Mouse (Mus musculus): ENCODE measurements around the gene Polr2b. TPM values are rescaled to one million over a fixed set of nuclear protein-coding genes. Genes with fewer than 3 reads are reported as not detected.

The Polr2b gene
- polyA plus RNA-seq, 1 experiment from 2014 or later: 70.0 TPM

DNA sequence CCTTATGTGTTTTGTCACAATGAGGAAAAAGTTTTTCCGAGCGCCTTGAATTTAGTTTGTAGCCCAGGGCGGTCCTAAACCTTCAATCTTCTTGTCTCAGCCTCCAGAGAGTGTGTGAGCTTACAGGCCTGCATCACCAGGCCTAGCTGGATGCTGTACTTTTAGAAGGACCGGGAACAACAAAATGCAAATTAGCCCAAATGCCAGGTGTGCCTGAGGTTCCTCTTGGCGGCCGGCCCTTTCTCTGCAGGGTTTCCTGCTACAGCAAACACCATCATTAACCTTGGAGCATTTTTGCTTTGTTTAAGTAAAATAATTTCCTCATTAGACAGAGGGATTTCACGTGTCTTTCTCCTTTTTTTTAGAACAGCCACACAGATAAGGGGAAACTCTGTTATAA, 58.2 kb downstream of the Polr2b start:
- no peak for ATAC-seq (ENCODE audit: low FRiP score)
- Histone ChIP-seq H3K4me3 (no peak overlapping the region), H3K9me3 (no peaks in the 10 kb centered on the region), H3K4me1 (replicated peaks) (0 out of 2 replicates have a peak, but pooled peaks cover 3% of the 10 kb centered on the region), H3K4me2 (no peak overlapping the region), H3K36me3 (no peaks in the 10 kb centered on the region), H3K9ac (no peak overlapping the region), H3K27me3 (0 out of 2 replicates have a peak, but pooled peaks cover 6% of the 10 kb centered on the region), H3K27ac (no peak overlapping the region)
- WGBS: 44% methylated on average over 7 of the region's 7 CpGs

DNA sequence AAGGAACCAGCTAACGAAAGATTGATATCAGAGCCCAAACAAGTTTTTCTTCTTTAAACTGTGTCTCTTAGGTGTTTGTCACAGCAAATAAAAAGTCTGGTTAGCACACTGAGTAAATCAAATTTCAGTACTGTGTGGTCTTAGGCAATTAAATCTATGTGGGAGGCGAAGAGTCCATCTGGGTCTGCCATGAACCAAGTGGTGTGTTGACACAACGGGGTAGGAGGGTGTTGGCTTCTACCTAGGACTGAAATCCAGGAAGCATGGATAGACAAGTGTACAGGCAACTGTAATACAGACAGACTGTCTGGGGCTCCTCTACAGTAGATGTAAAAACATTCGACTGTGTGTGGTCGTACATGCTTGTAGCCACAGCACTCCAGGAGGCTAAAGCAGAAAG, 59.4 kb downstream of the Polr2b start:
- Histone ChIP-seq H3K9ac (no peak overlapping the region), H3K9me3 (no peaks in the 10 kb centered on the region), H3K27me3 (0 out of 2 replicates have a peak, but pooled peaks cover 6% of the 10 kb centered on the region), H3K27ac (no peak overlapping the region), H3K4me1 (replicated peaks) (0 out of 2 replicates have a peak, but pooled peaks cover 3% of the 10 kb centered on the region), H3K4me2 (no peak overlapping the region), H3K4me3 (no peak overlapping the region), H3K36me3 (no peaks in the 10 kb centered on the region)
- no peak for ATAC-seq (ENCODE audit: low FRiP score)
- WGBS: 88% methylated on average over 5 of the region's 5 CpGs

DNA sequence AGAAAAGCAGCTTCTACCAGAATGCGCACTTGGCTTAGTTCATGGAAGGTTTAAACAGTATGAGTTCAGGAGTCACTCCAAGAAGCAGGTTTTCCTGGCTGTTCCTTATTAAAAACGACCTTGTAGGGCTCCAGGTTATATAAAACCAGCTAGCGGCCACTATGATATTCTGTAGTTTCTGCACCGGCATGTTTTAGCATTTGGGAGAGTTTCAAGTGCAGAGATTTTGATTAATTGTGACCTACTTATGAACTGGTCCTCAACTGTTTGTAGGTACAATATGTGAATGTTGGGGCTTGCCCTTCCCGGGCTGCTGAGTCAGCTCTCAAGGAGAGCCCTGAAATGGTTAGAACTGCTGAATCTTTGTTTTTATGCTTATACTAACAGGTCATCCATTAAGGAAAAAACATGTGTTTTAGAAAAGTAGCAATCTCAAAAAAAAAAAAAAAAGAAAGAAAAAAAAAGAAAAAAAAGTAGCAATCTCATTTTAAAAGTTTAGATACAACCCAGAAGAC, 60.5 kb downstream of the Polr2b start:
- no peak for ATAC-seq (ENCODE audit: low FRiP score)
- Histone ChIP-seq H3K27ac (no peak overlapping the region), H3K4me3 (no peak overlapping the region), H3K4me1 (replicated peaks) (0 out of 2 replicates have a peak, but pooled peaks cover 3% of the 10 kb centered on the region), H3K9ac (no peak overlapping the region), H3K27me3 (0 out of 2 replicates have a peak, but pooled peaks cover 6% of the 10 kb centered on the region), H3K4me2 (no peak overlapping the region), H3K9me3 (no peaks in the 10 kb centered on the region), H3K36me3 (no peaks in the 10 kb centered on the region)
- 89% methylated on average over 5 of the region's 5 CpGs for WGBS

DNA sequence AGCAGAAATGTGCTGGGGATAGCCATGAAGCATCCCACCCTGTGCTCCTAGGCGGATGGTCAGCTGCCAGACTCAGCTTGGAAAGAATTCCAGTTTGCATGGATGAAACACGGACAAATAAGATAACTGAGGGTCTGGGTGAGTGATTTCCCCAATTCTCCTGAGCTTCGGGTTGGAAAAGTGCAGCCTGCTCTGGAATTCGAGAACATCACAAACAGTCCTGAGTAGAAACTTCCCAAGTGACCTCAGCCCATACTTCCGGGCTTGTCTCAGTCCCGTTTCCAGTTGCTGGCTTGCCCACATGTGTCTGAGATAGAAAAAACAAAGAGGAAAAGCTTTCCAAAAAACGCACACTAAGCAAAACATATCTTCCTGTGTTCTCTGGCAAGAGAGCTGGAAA, 62.3 kb downstream of the Polr2b start:
- Histone ChIP-seq H3K4me3 (no peak overlapping the region), H3K9ac (no peak overlapping the region), H3K4me1 (replicated peaks) (0 out of 2 replicates have a peak, but pooled peaks cover 3% of the 10 kb centered on the region), H3K4me2 (no peak overlapping the region), H3K9me3 (no peaks in the 10 kb centered on the region), H3K27me3 (0 out of 2 replicates have a peak, but pooled peaks cover under 1% of the 10 kb centered on the region), H3K27ac (no peak overlapping the region), H3K36me3 (no peaks in the 10 kb centered on the region)
- WGBS: 80% methylated on average over 7 of the region's 7 CpGs
- no peak for ATAC-seq (ENCODE audit: low FRiP score)

DNA sequence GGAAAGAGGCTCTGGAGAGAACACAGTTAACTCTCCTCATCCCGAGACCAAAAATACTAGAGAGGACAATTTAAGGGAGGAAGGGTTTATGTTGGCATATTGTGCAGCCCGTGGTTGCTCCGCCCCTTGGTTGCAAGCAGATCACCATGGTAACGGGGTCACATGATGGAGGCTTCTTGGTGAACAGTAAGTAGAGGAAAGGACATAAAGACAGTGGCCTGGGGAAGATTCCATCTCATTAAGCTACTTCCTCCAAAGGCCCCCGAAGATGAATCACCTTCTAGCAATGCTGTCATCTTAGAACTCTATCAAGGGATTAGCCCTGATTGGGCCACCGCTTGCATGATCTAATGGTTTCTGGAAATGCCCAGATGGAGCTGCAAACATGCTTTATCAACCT, 62.8 kb downstream of the Polr2b start:
- no peak overlapping the region for H3K4me3 ChIP-seq

DNA sequence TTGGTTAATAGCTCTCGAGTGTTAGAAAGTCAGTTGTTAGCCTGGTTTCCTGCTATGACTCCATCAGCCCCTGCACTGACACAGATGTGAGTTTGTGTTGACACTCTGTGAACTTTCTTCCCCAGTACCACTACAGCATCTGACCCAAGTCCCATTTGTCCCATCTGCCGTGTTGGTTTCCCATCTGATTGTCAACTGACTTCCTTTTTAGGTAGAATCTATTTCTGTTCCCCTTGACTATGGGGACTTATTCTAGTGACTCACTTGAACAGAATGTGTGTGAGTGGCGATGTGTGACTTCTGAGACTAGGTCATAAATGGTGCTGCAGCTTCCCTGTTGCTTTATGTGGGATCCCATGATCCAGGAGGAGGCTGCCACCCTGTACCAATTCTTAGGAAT, 65.0 kb downstream of the Polr2b start:
- H3K27ac ChIP-seq: no peak overlapping the region
- ATAC-seq (ENCODE audit: low FRiP score): no peak
- no peaks in the 10 kb centered on the region for H3K4me1 ChIP-seq (replicated peaks)
- no peak overlapping the region for H3K9ac ChIP-seq
- H3K36me3 ChIP-seq: no peaks in the 10 kb centered on the region
- H3K4me3 ChIP-seq: no peak overlapping the region
- H3K27me3 ChIP-seq: no peaks in the 10 kb centered on the region
- H3K4me2 ChIP-seq: no peak overlapping the region
- no peaks in the 10 kb centered on the region for H3K9me3 ChIP-seq
- 79% methylated on average over 3 of the region's 3 CpGs for WGBS

More for the DNA sequence above, 62.8 kb downstream of the Polr2b start:
- H3K4me2 ChIP-seq: no peak overlapping the region
- no peaks in the 10 kb centered on the region for H3K9me3 ChIP-seq
- no peaks in the 10 kb centered on the region for H3K27me3 ChIP-seq
- WGBS: 66% methylated on average over 6 of the region's 6 CpGs
- ATAC-seq (ENCODE audit: low FRiP score): no peak
- no peaks in the 10 kb centered on the region for H3K36me3 ChIP-seq
- 0 out of 2 replicates have a peak, but pooled peaks cover 3% of the 10 kb centered on the region for H3K4me1 ChIP-seq (replicated peaks)
- H3K9ac ChIP-seq: no peak overlapping the region
- no peak overlapping the region for H3K27ac ChIP-seq

DNA sequence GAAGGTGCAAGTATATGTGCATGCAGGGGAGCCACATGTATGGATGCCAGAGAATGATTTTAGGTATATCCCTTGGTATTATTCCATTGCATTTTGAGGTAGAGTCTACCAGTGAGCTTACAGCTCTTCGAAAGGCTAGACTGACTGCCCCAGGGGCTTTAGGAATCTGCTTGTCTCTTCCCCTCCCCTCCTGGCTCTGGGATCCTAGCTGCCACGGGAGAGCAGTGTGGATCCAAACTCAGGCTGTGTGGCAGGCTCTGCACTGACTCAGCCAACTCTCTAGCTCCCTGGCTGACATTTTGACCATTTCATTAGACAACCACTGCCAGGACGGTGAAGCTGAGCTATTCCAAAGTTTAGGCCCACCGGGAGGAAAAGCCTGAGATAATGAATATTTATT, 65.6 kb downstream of the Polr2b start:
- H3K4me1 ChIP-seq (replicated peaks): no peaks in the 10 kb centered on the region
- no peak overlapping the region for H3K27ac ChIP-seq
- no peaks in the 10 kb centered on the region for H3K36me3 ChIP-seq
- 81% methylated on average over 4 of the region's 4 CpGs for WGBS
- H3K9ac ChIP-seq: no peak overlapping the region
- ATAC-seq (ENCODE audit: low FRiP score): no peak
- no peaks in the 10 kb centered on the region for H3K27me3 ChIP-seq
- no peaks in the 10 kb centered on the region for H3K9me3 ChIP-seq
- H3K4me2 ChIP-seq: no peak overlapping the region
- H3K4me3 ChIP-seq: no peak overlapping the region

DNA sequence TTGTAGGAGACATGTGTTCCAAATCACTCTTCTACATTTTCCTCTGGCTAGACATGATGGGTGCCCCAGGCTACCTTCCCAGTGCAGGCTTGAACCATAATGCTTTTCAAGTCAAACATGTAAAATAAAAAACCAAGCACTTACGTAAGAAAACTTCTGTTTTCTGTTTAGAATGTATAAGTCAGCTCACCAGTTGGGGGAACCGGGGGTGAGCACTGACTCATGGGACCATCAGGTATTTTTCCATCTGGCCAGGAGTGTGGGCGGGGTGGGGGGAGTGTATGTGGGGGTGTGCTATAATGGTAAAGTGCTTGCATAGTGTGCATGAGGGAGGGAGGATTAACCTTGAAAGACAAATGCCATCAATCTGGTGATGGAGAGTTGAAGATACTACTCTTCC, 68.1 kb downstream of the Polr2b start:
- H3K36me3 ChIP-seq: no peaks in the 10 kb centered on the region
- H3K27ac ChIP-seq: no peak overlapping the region
- H3K9me3 ChIP-seq: no peaks in the 10 kb centered on the region
- H3K4me3 ChIP-seq: no peak overlapping the region
- H3K4me2 ChIP-seq: no peak overlapping the region
- H3K9ac ChIP-seq: no peak overlapping the region
- 91% methylated on average over 3 of the region's 3 CpGs for WGBS
- ATAC-seq (ENCODE audit: low FRiP score): no peak
- H3K4me1 ChIP-seq (replicated peaks): no peaks in the 10 kb centered on the region
- H3K27me3 ChIP-seq: no peaks in the 10 kb centered on the region

DNA sequence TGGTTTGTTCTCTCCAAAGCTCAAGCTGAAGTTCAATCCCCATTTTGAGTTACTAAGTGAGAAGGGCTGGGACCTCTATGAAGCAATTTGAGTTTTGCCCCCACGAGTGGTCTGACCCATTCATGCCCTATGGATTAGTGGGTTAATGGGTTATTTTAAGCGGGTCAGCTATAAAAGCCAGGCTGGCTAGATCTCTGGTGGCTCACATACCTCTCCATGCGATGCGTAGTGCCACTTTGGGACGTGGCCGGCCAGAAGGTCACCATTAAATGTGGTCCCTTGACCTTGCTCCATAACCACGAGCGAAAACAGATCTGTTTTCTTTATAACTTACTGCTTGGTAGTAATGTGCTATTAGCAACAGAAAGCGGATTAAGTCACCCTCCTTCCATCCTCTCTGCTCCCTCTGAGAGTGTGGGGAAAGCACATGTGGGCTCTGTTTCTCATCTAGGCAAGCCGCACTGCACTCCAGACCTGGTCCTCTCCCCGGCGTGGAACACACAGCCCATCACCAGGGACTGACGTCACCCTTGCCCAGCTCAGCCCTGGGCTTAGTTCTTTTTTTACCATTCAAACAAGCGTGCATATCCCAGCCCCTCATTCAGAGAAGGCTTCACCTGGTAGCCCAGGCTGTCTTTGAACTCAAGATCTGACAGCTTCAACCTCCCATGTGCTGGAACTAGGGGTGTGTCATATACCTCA, 69.6 kb downstream of the Polr2b start:
- H3K27me3 ChIP-seq: no peaks in the 10 kb centered on the region
- no peaks in the 10 kb centered on the region for H3K9me3 ChIP-seq
- no peak overlapping the region for H3K27ac ChIP-seq
- 81% methylated on average over 14 of the region's 14 CpGs for WGBS
- H3K36me3 ChIP-seq: no peaks in the 10 kb centered on the region
- H3K4me2 ChIP-seq: no peak overlapping the region
- no peak overlapping the region for H3K9ac ChIP-seq
- H3K4me3 ChIP-seq: no peak overlapping the region
- no peaks in the 10 kb centered on the region for H3K4me1 ChIP-seq (replicated peaks)
- no peak for ATAC-seq (ENCODE audit: low FRiP score)

DNA sequence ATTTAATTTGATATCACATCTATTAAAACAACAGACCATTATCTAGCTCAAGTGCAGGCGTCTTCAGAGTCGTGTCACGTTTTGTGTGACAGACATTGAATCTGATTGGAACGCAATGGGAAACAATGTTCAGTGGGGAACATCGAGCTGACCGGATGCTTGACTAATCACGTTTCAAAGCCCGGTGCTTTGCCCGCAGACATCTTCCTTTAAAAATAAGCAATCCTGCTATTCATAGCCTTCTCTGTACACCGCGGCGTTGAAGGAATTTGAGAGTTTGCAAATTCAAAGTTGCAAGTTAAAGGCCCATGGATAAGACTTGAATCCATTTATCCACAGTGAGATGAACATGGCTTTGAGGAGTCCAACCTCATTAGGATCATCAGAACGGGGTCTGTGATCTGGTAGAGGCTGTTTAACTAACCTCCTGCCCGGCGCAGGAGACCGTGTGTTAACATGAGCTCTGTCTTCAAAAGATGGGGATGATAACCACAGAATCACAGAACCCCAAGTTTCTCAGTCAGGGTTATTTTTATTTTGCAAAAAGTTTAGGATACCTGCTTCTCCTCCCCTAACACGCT, 70.5 kb downstream of the Polr2b start:
- H3K27me3 ChIP-seq: no peaks in the 10 kb centered on the region
- H3K4me2 ChIP-seq: no peak overlapping the region
- no peak overlapping the region for H3K4me3 ChIP-seq
- H3K4me1 ChIP-seq (replicated peaks): no peaks in the 10 kb centered on the region
- 78% methylated on average over 17 of the region's 17 CpGs for WGBS
- no peaks in the 10 kb centered on the region for H3K36me3 ChIP-seq
- H3K27ac ChIP-seq: no peak overlapping the region
- ATAC-seq (ENCODE audit: low FRiP score): no peak
- H3K9me3 ChIP-seq: no peaks in the 10 kb centered on the region
- H3K9ac ChIP-seq: no peak overlapping the region

DNA sequence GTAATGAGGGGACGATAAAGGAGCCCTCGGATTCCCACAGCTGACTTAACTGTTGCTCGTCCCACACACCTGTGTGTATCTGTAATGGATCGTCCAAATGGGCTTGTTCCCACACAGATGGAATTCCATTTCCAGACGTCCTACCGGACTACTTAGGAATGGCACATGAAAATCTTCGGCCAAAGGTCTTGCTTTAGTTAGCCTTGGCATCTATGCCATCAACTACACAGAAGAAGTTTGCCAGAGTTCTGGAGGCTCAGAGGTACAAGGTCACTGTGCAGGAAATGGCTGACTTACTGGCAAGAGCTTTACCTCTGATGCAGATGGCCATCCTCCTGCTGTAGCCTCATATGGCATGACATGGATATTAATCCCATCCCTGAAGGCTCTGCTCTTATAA, 71.3 kb downstream of the Polr2b start:
- H3K4me1 ChIP-seq (replicated peaks): no peaks in the 10 kb centered on the region
- H3K27ac ChIP-seq: no peak overlapping the region
- no peak for ATAC-seq (ENCODE audit: low FRiP score)
- H3K9ac ChIP-seq: no peak overlapping the region
- H3K4me3 ChIP-seq: no peak overlapping the region
- no peaks in the 10 kb centered on the region for H3K36me3 ChIP-seq
- 92% methylated on average over 7 of the region's 7 CpGs for WGBS
- H3K4me2 ChIP-seq: no peak overlapping the region
- no peaks in the 10 kb centered on the region for H3K9me3 ChIP-seq
- H3K27me3 ChIP-seq: no peaks in the 10 kb centered on the region

DNA sequence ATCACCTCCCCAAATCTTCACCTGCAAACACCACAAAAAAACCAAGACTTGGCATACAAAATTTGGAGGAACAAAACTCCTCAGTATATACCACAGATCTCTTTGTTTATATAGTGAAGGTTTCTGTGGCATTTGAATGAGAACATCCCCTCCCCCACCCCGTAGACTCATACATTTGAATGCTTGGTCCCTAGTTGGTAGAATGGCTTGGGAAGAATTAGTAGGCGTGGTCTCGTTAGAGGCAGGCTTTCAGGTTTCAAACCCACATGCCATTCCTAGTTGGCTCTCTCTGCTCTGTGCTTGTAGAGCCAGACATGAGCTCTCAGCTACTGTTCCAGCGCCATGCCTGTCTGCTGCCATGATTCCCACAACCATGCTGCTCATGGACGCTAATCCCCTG, 71.7 kb downstream of the Polr2b start:
- Histone ChIP-seq H3K9me3 (no peaks in the 10 kb centered on the region), H3K4me3 (no peak overlapping the region), H3K4me2 (no peak overlapping the region), H3K27ac (no peak overlapping the region), H3K36me3 (no peaks in the 10 kb centered on the region), H3K9ac (no peak overlapping the region), H3K4me1 (replicated peaks) (no peaks in the 10 kb centered on the region), H3K27me3 (no peaks in the 10 kb centered on the region)
- WGBS: 83% methylated on average over 5 of the region's 5 CpGs
- no peak for ATAC-seq (ENCODE audit: low FRiP score)
